In genomic region chr11:3370928-3371598, GRCm38 (mm10) we compare ENCODE assay signal across 7 mouse cellular contexts. TPM values are rescaled to one million over a fixed set of nuclear protein-coding genes. Genes with fewer than 3 reads are reported as not detected.
DNase-seq lines count a peak whose midpoint lies in the region; ATAC-seq lines count a peak whose summit lies in the region.

No protein-coding gene starts in this region.

- ATAC-seq in embryonic facial prominence, embryonic 12.5 days (ENCODE audit: insufficient number of reproducible peaks, insufficient read depth, low FRiP score, low TSS enrichment), result peak; percentile 87
- ATAC-seq in midbrain, embryonic 12.5 days (ENCODE audit: low FRiP score, low read depth), result peak; percentile 96

- H3K4me1 ChIP-seq in embryonic facial prominence, embryonic 12.5 days, result peaks cover 42% of the 10 kb centered on the region
- H3K4me1 ChIP-seq in limb, embryonic 10.5 days, result peaks cover 64% of the 10 kb centered on the region
- H3K4me1 ChIP-seq in midbrain, embryonic 12.5 days, result peaks cover 52% of the 10 kb centered on the region

- H3K4me3 ChIP-seq in embryonic facial prominence, embryonic 12.5 days, result peak overlapping the region; percentile 54
- H3K4me3 ChIP-seq in limb, embryonic 10.5 days, result peak overlapping the region; percentile 61
- peak overlapping the region; percentile 59 for H3K4me3 ChIP-seq in midbrain, embryonic 12.5 days

- H3K9me3 ChIP-seq in embryonic facial prominence, embryonic 12.5 days, result no peaks in the 10 kb centered on the region
- no peaks in the 10 kb centered on the region for H3K9me3 ChIP-seq in limb, embryonic 10.5 days (replicated peaks)
- no peaks in the 10 kb centered on the region for H3K9me3 ChIP-seq in midbrain, embryonic 12.5 days

- H3K36me3 ChIP-seq in embryonic facial prominence, embryonic 12.5 days, result no peaks in the 10 kb centered on the region
- H3K36me3 ChIP-seq in limb, embryonic 10.5 days, result 0 out of 2 replicates have a peak, but pooled peaks cover 2% of the 10 kb centered on the region
- H3K36me3 ChIP-seq in midbrain, embryonic 12.5 days, result no peaks in the 10 kb centered on the region

- 1% methylated on average over 27 of the region's 27 CpGs for WGBS in embryonic facial prominence, embryonic 12.5 days
- WGBS in limb, embryonic 10.5 days, result 3% methylated on average over 27 of the region's 27 CpGs
- WGBS in midbrain, embryonic 12.5 days, result 2% methylated on average over 27 of the region's 27 CpGs

- H3K4me2 ChIP-seq in embryonic facial prominence, embryonic 12.5 days (replicated peaks), result peak overlapping the region; percentile 94
- peak overlapping the region; percentile 72 for H3K4me2 ChIP-seq in midbrain, embryonic 12.5 days (replicated peaks)

- H3K9ac ChIP-seq in embryonic facial prominence, embryonic 12.5 days, result peak overlapping the region; percentile 72
- H3K9ac ChIP-seq in midbrain, embryonic 12.5 days (replicated peaks), result peak overlapping the region; percentile 75

- H3K27ac ChIP-seq in embryonic facial prominence, embryonic 12.5 days, result peak overlapping the region; percentile 77
- H3K27ac ChIP-seq in limb, embryonic 10.5 days, result peak overlapping the region; percentile 85
- H3K27ac ChIP-seq in midbrain, embryonic 12.5 days (replicated peaks), result peak overlapping the region; percentile 91

- DNase-seq in adrenal gland, postnatal 36 days, result peak; percentile 87 to 92
- peak; percentile 98 for DNase-seq in heart, adult 11 months
- DNase-seq in kidney, adult 11 months, result peak; percentile 78
- DNase-seq in limb, embryonic 10.5 days (ENCODE audit: low spot score), result peak; percentile 92
- DNase-seq in spleen, adult 12 weeks (ENCODE audit: low spot score), result peak; percentile 37

- no peaks in the 10 kb centered on the region for H3K27me3 ChIP-seq in embryonic facial prominence, embryonic 12.5 days
- H3K27me3 ChIP-seq in limb, embryonic 10.5 days (ENCODE audit: low read depth, poor library complexity, severe bottlenecking), result no peaks in the 10 kb centered on the region
- no peaks in the 10 kb centered on the region for H3K27me3 ChIP-seq in midbrain, embryonic 12.5 days

RNA-seq across cellular contexts. Expression of gene Limk2, which starts 37.9 kb away (rescaled TPM):
- total RNA-seq in adrenal gland, postnatal 36 days (2021), result 10 to 100 TPM; 15.6 to 25.4 TPM
- 69.1 and 75.1 TPM in 2 replicates for polyA plus RNA-seq in embryonic facial prominence, embryonic 12.5 days (2016; fragmentation: Nextera tagmentation; extraction: Ambion mirVana)
- 45.2 and 54.6 TPM in 2 replicates for polyA plus RNA-seq in limb, embryonic 10.5 days (2016; fragmentation: Nextera tagmentation; extraction: Ambion mirVana)
- polyA plus RNA-seq in midbrain, embryonic 12.5 days (2016; fragmentation: Nextera tagmentation; extraction: Ambion mirVana), result 94.3 and 102 TPM in 2 replicates

RNA-seq across cellular contexts. Expression of gene Pik3ip1, which starts 40.9 kb away (rescaled TPM):
- 10 to 100 TPM in 1 of 2 experiments, 1 to 10 TPM in 1; 8.0 to 12.7 TPM for total RNA-seq in adrenal gland, postnatal 36 days (2021)
- polyA plus RNA-seq in embryonic facial prominence, embryonic 12.5 days (2016; fragmentation: Nextera tagmentation; extraction: Ambion mirVana), result 12.4 and 15.1 TPM in 2 replicates
- 5.9 and 8.5 TPM in 2 replicates for polyA plus RNA-seq in limb, embryonic 10.5 days (2016; fragmentation: Nextera tagmentation; extraction: Ambion mirVana)
- polyA plus RNA-seq in midbrain, embryonic 12.5 days (2016; fragmentation: Nextera tagmentation; extraction: Ambion mirVana), result 17.3 TPM in 2 replicates

Comparison
In these comparisons a context has a peak if more than half of its experiments do, and no peak if none do; other contexts are left out.
1. Peak in every context shown above with its lines: DNase-seq, ATAC-seq, H3K4me3 ChIP-seq and H3K27ac ChIP-seq.
2. DNase-seq: peak in every context shown above with its lines; median percentile 98 in heart, adult 11 months; 92 in limb, embryonic 10.5 days; 90 in adrenal gland, postnatal 36 days; 78 in kidney, adult 11 months; 37 in spleen, adult 12 weeks.